Mouse (Mus musculus): ENCODE measurements around the gene Slain2. TPM values are rescaled to one million over a fixed set of nuclear protein-coding genes. Genes with fewer than 3 reads are reported as not detected.

The Slain2 gene
- polyA plus RNA-seq, 2 experiments: 4.5 to 5.4 TPM

DNA sequence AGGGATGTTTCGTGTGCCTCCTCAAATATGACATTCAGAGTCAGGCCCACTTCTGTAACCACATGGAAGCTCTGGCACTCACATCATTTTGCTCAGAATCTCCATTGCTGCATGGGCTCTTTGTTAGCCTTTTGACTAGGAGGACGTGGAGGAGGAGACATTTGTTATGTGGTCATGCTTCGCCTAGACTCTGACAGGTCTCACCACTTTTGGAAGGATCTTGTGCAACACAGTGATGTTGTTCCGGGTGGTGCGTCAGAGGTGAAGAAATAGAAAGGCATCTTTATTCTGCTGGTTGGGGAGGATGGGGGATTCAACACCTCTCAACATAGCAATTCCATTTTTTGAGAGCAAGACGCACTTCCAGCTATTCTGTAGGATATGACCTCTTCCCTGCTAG is 6.7 kb upstream of the Slain2 start:
- 62% methylated on average over 6 of the region's 6 CpGs for WGBS (ENCODE audit: insufficient replicate concordance)
- Histone ChIP-seq H3K9me3 (ENCODE audit: control insufficient read depth, low read length) (no peaks in the 10 kb centered on the region), H3K9ac (replicated peaks) (no peak overlapping the region), H3K4me1 (replicated peaks; ENCODE audit: control insufficient read depth in 2 of 2, insufficient read depth in 2 of 2, low read length in 1 of 2) (peaks cover 7 to 20% of the 10 kb centered on the region in 2 experiments; a peak in 3 of 4 replicates), H3K36me3 (replicated peaks; ENCODE audit: control insufficient read depth, insufficient read depth, low read depth) (no peaks in the 10 kb centered on the region), H3K27me3 (ENCODE audit: control insufficient read depth, insufficient read depth, low read length) (no peaks in the 10 kb centered on the region), H3K4me3 (ENCODE audit: insufficient read depth in 1 of 2, low read depth in 2 of 2, low read length in 2 of 2) (no peak overlapping the region), H3K4me2 (ENCODE audit: low read depth) (no peak overlapping the region), H3K27ac (no peak overlapping the region)
- ATAC-seq (ENCODE audit: insufficient read depth): no peak
- no peak for DNase-seq (ENCODE audit: low read depth in 3 of 3, low spot score in 3 of 3)
- no peak for TF ChIP-seq EP300 (IDR thresholded peaks at IDR 0.05; ENCODE audit: low read depth)
- no peak for TF ChIP-seq CTCF (IDR thresholded peaks at IDR 0.05; ENCODE audit: low read depth)

DNA sequence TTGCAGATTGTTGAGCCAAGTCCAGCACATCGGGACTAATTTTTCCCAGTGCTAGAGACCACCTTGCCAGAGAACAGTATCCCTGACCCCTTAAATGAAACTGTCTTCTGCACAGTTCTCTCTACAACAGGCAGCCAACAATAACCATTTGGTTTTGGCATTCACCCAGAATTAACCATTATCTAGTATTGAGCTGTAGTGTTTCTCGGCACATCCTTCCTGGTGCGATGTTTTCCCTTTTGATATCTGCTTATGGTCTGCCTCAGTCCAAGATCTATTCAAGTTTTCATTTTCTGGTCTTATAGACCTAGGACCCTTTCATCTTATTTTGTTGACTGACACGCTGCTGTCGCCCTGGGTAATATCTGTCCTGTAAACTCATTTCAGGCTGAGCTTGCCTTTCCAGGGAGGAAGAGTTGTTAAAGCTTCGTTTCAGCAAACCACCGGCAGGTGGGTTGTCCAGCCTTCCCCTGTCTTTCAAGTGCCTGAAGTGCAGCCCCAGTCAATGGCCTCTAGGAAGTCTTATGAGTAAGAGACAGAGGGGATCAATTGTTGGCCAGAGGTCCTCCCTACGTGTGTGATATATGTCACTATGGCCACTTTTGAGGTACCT is 5.7 kb upstream of the Slain2 start:
- H3K9ac ChIP-seq (replicated peaks): no peak overlapping the region
- H3K9me3 ChIP-seq (ENCODE audit: control insufficient read depth, low read length): no peaks in the 10 kb centered on the region
- TF ChIP-seq EP300 (IDR thresholded peaks at IDR 0.05; ENCODE audit: low read depth) (no peak), CTCF (IDR thresholded peaks at IDR 0.05; ENCODE audit: low read depth) (no peak)
- H3K4me1 ChIP-seq (replicated peaks; ENCODE audit: control insufficient read depth in 2 of 2, insufficient read depth in 2 of 2, low read length in 1 of 2): peaks cover 16 to 30% of the 10 kb centered on the region in 2 experiments
- no peak overlapping the region for H3K4me2 ChIP-seq (ENCODE audit: low read depth)
- H3K27me3 ChIP-seq (ENCODE audit: control insufficient read depth, insufficient read depth, low read length): no peaks in the 10 kb centered on the region
- no peak for DNase-seq (ENCODE audit: low read depth in 3 of 3, low spot score in 3 of 3)
- H3K4me3 ChIP-seq (ENCODE audit: insufficient read depth in 1 of 2, low read depth in 2 of 2, low read length in 2 of 2): no peak overlapping the region
- 44% methylated on average over 8 of the region's 8 CpGs for WGBS (ENCODE audit: insufficient replicate concordance)
- H3K36me3 ChIP-seq (replicated peaks; ENCODE audit: control insufficient read depth, insufficient read depth, low read depth): no peaks in the 10 kb centered on the region
- H3K27ac ChIP-seq: no peak overlapping the region
- no peak for ATAC-seq (ENCODE audit: insufficient read depth)

DNA sequence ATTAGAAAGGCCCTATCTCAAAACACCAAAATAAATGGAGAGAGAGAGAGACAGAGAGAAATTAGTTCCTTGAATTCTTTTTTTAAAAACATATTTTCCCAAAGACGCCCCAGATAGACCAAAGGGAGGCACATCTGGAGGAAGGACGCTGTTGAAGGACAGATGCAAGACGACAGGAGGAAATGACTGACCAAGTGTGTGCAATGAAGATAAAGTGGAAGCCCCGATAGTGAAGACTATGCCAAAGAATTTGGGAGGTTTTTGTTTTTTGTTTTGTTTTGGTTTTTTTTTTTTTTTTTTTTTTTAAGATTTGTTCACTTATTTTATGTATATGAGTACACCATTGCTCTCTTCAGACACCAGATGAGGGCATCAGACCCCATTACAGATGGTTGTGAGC is 4.7 kb upstream of the Slain2 start:
- WGBS (ENCODE audit: insufficient replicate concordance): 14% methylated on average over 4 of the region's 4 CpGs
- TF ChIP-seq CTCF (IDR thresholded peaks at IDR 0.05; ENCODE audit: low read depth) (no peak), EP300 (IDR thresholded peaks at IDR 0.05; ENCODE audit: low read depth) (no peak)
- no peak overlapping the region for H3K27ac ChIP-seq

DNA sequence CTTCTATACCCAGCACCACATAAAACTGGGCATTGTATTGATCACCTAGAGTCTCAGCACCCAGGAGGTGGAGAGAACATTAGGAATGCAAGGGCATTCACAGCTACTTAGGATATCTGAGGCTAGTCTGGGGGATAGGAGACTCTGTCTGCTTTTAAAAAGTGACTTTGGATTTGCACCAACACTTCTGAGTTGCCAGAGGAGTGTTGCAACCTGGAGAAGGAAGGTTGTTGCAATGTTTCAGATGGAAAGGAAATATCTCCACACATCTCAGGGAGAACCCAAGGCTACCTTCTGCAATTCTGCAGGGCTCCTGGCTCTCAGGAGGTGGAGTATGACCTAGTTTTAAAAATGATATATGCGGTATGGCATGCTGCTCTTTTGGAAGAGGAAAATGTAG is 3.7 kb upstream of the Slain2 start:
- Histone ChIP-seq H3K9me3 (ENCODE audit: control insufficient read depth, low read length) (no peaks in the 10 kb centered on the region), H3K4me1 (replicated peaks; ENCODE audit: control insufficient read depth in 2 of 2, insufficient read depth in 2 of 2, low read length in 1 of 2) (peaks cover 17 to 35% of the 10 kb centered on the region in 2 experiments), H3K4me2 (ENCODE audit: low read depth) (no peak overlapping the region), H3K36me3 (replicated peaks; ENCODE audit: control insufficient read depth, insufficient read depth, low read depth) (no peaks in the 10 kb centered on the region), H3K9ac (replicated peaks) (no peak overlapping the region), H3K4me3 (ENCODE audit: insufficient read depth in 1 of 2, low read depth in 2 of 2, low read length in 2 of 2) (no peak overlapping the region), H3K27me3 (ENCODE audit: control insufficient read depth, insufficient read depth, low read length) (peaks cover 3% of the 10 kb centered on the region; the same call in 1 of the 2 replicates), H3K27ac (no peak overlapping the region)
- 86% methylated on average over 1 of the region's 1 CpGs for WGBS (ENCODE audit: insufficient replicate concordance)
- DNase-seq (ENCODE audit: low read depth in 3 of 3, low spot score in 3 of 3): no peak
- no peak for ATAC-seq (ENCODE audit: insufficient read depth)
- TF ChIP-seq EP300 (IDR thresholded peaks at IDR 0.05; ENCODE audit: low read depth) (no peak), CTCF (IDR thresholded peaks at IDR 0.05; ENCODE audit: low read depth) (no peak)

More for the DNA sequence above, 4.7 kb upstream of the Slain2 start:
- ATAC-seq (ENCODE audit: insufficient read depth): no peak
- Histone ChIP-seq H3K9ac (replicated peaks) (no peak overlapping the region), H3K4me1 (replicated peaks; ENCODE audit: control insufficient read depth in 2 of 2, insufficient read depth in 2 of 2, low read length in 1 of 2) (peaks cover 17 to 32% of the 10 kb centered on the region in 2 experiments), H3K9me3 (ENCODE audit: control insufficient read depth, low read length) (no peaks in the 10 kb centered on the region), H3K27me3 (ENCODE audit: control insufficient read depth, insufficient read depth, low read length) (no peaks in the 10 kb centered on the region), H3K4me3 (ENCODE audit: insufficient read depth in 1 of 2, low read depth in 2 of 2, low read length in 2 of 2) (no peak overlapping the region), H3K4me2 (ENCODE audit: low read depth) (no peak overlapping the region), H3K36me3 (replicated peaks; ENCODE audit: control insufficient read depth, insufficient read depth, low read depth) (no peaks in the 10 kb centered on the region)
- no peak for DNase-seq (ENCODE audit: low read depth in 3 of 3, low spot score in 3 of 3)

DNA sequence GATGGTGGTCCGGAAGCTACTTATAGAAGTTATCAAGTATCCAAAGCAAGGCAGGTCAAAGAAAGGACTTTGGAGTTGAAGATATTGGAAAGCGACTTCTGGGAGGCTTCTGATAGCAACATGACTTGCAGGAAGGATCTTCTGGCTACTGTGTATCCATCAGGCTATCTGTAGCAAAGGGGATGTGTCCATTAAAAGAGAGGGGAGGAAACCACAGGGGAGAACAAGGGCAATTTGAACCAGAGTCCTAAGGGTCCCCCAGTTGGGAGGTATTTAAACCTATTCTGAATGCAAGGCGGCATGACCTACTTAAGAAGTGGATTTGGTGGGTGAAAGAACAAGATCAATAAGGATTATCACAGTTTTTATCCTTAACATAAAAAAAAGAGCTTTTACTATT is 2.8 kb upstream of the Slain2 start:
- WGBS (ENCODE audit: insufficient replicate concordance): 27% methylated on average over 3 of the region's 3 CpGs
- Histone ChIP-seq H3K36me3 (replicated peaks; ENCODE audit: control insufficient read depth, insufficient read depth, low read depth) (no peaks in the 10 kb centered on the region), H3K4me1 (replicated peaks; ENCODE audit: control insufficient read depth in 2 of 2, insufficient read depth in 2 of 2, low read length in 1 of 2) (peaks cover 21 to 43% of the 10 kb centered on the region in 2 experiments)

More for the DNA sequence above, 2.8 kb upstream of the Slain2 start:
- DNase-seq (ENCODE audit: low read depth in 3 of 3, low spot score in 3 of 3): no peak
- Histone ChIP-seq H3K27ac (no peak overlapping the region), H3K4me3 (ENCODE audit: insufficient read depth in 1 of 2, low read depth in 2 of 2, low read length in 2 of 2) (no peak overlapping the region), H3K4me2 (ENCODE audit: low read depth) (no peak overlapping the region), H3K9me3 (ENCODE audit: control insufficient read depth, low read length) (no peaks in the 10 kb centered on the region), H3K9ac (replicated peaks) (no peak overlapping the region), H3K27me3 (ENCODE audit: control insufficient read depth, insufficient read depth, low read length) (peaks cover 10% of the 10 kb centered on the region)
- no peak for ATAC-seq (ENCODE audit: insufficient read depth)
- TF ChIP-seq CTCF (IDR thresholded peaks at IDR 0.05; ENCODE audit: low read depth) (no peak), EP300 (IDR thresholded peaks at IDR 0.05; ENCODE audit: low read depth) (no peak; the same call in 1 of the 2 replicates)
